Mouse (Mus musculus) brain, embryonic 18.5 days (tissue): ENCODE data around the gene Egln2.

Source experiments
- DNase-seq: peaks from one replicate; pipeline ENCODE4 v3.0.0-alpha.2; 2012; ENCODE audit warnings: low read depth, low spot score

Egln2 gene

GRCm38 (mm10) chr7:27132588-27132987 lies 34.0 kb downstream of the Egln2 start:
- no peak for DNase-seq

GRCm38 (mm10) chr7:27131387-27131786 lies 35.2 kb downstream of the Egln2 start:
- DNase-seq: no peak

- no peak for DNase-seq
Measured at GRCm38 (mm10) chr7:27130521-27131370, 35.9 kb downstream of the Egln2 start.

DNA sequence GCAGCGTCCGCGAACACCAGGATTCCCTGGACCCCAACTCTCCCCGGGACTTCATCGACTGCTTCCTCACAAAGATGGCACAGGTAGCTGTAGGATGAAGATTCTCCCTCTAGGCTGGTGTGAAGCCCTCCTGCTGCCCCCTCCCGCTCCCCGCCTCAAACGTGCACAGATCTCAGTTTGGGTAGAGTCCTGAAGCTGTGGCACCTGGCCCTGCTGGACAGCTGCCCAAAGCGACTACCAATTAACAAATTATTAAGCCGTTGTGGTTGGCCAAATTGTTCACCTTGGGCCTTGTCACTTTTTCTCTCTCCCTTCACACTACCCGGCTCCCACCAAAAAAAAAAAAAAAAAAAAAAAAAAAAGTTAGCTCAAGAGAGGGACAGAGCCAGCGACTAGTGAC lies 36.8 kb downstream of the Egln2 start:
- DNase-seq: no peak

DNA sequence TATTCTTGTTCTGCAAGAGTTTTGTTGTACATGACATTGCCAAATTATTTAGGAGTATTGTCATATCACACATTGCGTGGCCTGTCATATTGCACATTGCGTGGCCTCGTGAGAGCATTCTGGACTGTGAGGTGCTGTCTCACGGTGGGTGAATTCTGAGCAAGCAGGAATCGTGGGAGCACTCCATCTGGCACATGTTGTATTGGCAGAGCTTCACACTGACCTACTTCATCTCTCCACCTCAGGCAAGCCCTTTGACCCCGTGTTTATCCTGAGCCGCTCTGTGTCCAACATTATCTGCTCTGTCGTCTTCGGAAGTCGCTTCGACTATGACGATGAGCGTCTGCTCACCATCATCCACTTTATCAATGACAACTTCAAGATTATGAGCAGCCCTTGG lies 37.7 kb downstream of the Egln2 start:
- DNase-seq: no peak

DNA sequence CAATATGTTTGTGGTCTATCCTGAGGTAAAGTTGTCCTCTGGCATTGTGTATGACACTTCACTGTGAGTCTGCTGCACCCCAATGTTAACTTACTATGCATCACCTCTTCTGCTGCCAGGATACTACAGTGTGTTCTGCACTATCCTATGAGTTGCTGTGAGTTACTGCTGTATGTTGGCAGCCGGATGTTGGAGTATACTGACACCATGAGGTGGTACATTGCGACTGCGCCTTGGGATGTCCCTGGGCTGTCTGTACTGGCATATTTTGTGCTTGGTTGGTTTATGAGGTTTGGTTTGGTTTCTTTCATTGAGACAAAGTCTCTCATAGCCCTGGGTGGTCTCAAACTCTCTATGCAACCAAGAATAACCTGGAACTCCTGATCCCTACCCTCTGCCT lies 38.4 kb downstream of the Egln2 start:
- DNase-seq: no peak

- DNase-seq: no peak
Measured at GRCm38 (mm10) chr7:27124969-27125368, 41.6 kb downstream of the Egln2 start.

DNA sequence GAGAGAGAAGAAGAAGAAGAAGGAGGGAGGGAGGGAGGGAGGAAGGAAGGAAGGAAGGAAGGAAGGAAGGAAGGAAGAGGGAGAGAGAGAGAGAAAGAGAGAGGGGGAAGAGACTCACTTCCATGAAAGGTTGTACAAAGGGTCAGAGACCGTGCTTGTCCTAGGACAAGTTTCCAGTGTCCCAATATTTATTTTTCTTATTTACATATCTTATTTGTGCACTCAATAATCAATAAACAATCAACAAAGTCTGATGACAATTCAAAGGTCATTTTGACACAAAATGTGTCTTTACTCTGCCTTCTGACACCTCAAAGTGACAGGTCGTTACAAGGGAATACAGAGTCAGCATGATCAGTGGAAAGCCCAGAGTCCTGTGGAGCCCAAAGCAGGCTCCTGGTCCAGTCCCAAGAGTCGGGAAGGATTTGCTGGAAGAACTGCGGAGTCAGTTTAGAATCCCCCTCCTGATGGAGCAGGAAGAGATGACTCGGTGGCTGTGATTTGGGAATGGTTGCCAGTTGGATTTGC lies 42.2 kb downstream of the Egln2 start:
- no peak for DNase-seq

DNA sequence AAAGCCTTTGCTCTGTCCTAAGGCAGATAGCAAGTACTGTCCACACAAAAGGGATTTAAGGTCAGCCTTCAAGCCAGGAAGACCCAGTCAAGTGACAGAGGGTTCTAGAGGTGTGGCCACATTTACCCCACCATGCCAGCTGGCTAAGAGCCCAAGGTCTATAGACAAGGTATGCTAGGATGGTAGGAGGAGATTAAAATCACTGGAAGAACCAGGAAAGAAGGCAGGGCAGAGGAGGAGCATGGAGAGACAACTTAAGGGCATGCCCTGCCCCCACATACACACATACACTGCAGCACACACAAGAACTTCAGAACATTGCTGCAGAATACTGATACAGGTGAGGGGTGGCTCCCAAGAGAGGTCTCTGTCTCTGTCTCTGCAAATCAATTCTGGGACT lies 46.9 kb downstream of the Egln2 start, which contains the start of gene Cyp2f2:
Gene Cyp2f2, plus strand, starts transcription at position 234 of the 400 bp plus-strand sequence.
- DNase-seq: no peak

GRCm38 (mm10) chr7:27118033-27118511 lies 48.5 kb downstream of the Egln2 start:
- DNase-seq: no peak

- no peak for DNase-seq
Measured at GRCm38 (mm10) chr7:27111987-27112386, 54.6 kb downstream of the Egln2 start.

GRCm38 (mm10) chr7:27111038-27111437 lies 55.6 kb downstream of the Egln2 start:
- DNase-seq: no peak

DNA sequence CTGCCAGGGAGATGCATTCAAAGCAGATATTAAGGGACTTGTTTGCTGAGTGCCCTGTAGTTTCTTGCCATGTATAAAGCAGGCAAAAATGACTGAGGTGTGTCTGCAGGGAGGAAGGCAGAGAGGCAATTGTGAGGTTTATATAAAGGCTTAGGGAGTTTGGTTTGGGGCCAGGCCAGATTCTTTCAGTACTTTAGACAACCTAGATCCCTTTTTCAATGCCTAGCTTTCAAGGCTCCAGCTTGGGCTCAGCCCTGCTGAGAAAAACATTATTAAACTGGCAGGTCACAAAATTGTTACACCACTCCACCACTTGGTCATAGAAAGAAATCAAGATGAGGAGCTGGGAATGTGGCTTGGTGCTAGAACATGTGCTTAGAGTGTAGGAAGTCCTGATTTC lies 56.3 kb downstream of the Egln2 start:
- no peak for DNase-seq
